ENCODE assay signal across 8 mouse cellular contexts in genomic region chr6:87335091-87335934, GRCm38 (mm10). TPM values are rescaled to one million over a fixed set of nuclear protein-coding genes. Genes with fewer than 3 reads are reported as not detected.
A peak's percentile ranks its signal among the peaks of the same experiment; 100 is the strongest.
DNase-seq lines count a peak whose midpoint lies in the region; ATAC-seq and TF ChIP-seq lines count a peak whose summit lies in the region.

Gene Antxr1, minus strand, starts transcription at chr6:87335821.

- under 1% methylated on average over 54 of the region's 54 CpGs for WGBS in embryonic facial prominence, embryonic 12.5 days

- H3K4me1 ChIP-seq in embryonic facial prominence, embryonic 12.5 days: peaks cover 29% of the 10 kb centered on the region

- peak within 1 kb of the TSS; percentile 80 for H3K4me2 ChIP-seq in embryonic facial prominence, embryonic 12.5 days (replicated peaks)
- peak within 1 kb of the TSS; percentile 91 for H3K4me2 ChIP-seq in myocyte (ENCODE audit: low read depth)

- no peaks in the 10 kb centered on the region for H3K27me3 ChIP-seq in embryonic facial prominence, embryonic 12.5 days
- peaks cover 5% of the 10 kb centered on the region for H3K27me3 ChIP-seq in myocyte (ENCODE audit: control insufficient read depth, insufficient read depth, insufficient read length)

- peak within 1 kb of the TSS; percentile 35 for H3ac ChIP-seq in myocyte (ENCODE audit: control insufficient read depth, insufficient read length)

- H3K36me3 ChIP-seq in embryonic facial prominence, embryonic 12.5 days: no peaks in the 10 kb centered on the region
- H3K36me3 ChIP-seq in myocyte (ENCODE audit: control insufficient read depth, insufficient read depth): no peaks in the 10 kb centered on the region

- H3K4me3 ChIP-seq in embryonic facial prominence, embryonic 12.5 days: peak within 1 kb of the TSS; percentile 83
- peak within 1 kb of the TSS; percentile 50 for H3K4me3 ChIP-seq in myocyte

- H3K9me3 ChIP-seq in embryonic facial prominence, embryonic 12.5 days: no peaks in the 10 kb centered on the region

- ATAC-seq in embryonic facial prominence, embryonic 12.5 days (ENCODE audit: insufficient number of reproducible peaks, insufficient read depth, low FRiP score, low TSS enrichment): peak; percentile 65; the same call in 1 of the 2 replicates

- H3K27ac ChIP-seq in embryonic facial prominence, embryonic 12.5 days: peak within 1 kb of the TSS; percentile 91

- H3K79me2 ChIP-seq in myocyte (ENCODE audit: control insufficient read depth, insufficient read depth): peaks cover 8% of the 10 kb centered on the region

- peak within 1 kb of the TSS; percentile 89 for H3K9ac ChIP-seq in embryonic facial prominence, embryonic 12.5 days

- peak; percentile 42 for TF ChIP-seq POLR2A in myocyte (IDR thresholded peaks at IDR 0.05; ENCODE audit: insufficient read length, low read depth)

- DNase-seq in 3134 (ENCODE audit: extremely low read depth, insufficient read length, low spot score) (peak; percentile 50), adipocyte (ENCODE audit: low spot score) (peak; percentile 76), liver (peak; percentile 31)
- peak; percentile 50 to 60 for DNase-seq in heart, adult 9 months (ENCODE audit: low spot score in 2 of 2)
- peak; percentile 33 for DNase-seq in kidney, adult 9 months
- DNase-seq in testis, postnatal 10 days (ENCODE audit: low spot score): peak; percentile 78

TF ChIP-seq in myocyte, 11 proteins besides CTCF, POLR2A, EP300 and RAD21:
- TF ChIP-seq MYOG (IDR thresholded peaks at IDR 0.05; ENCODE audit: control insufficient read depth in 1 of 3, insufficient read depth in 1 of 3, insufficient read length in 2 of 3, low read depth in 2 of 3) (peak in 1 of 3 experiments; percentile 1), MAX (IDR thresholded peaks at IDR 0.05; ENCODE audit: low read depth) (no peak), E2F4 (IDR thresholded peaks at IDR 0.05; ENCODE audit: insufficient read depth) (no peak), TCF3 (IDR thresholded peaks at IDR 0.05; ENCODE audit: insufficient read length, low read depth) (no peak)
TF ChIP-seq in myocyte: peak in this region for 1.

RNA-seq across cellular contexts. Expression of gene Antxr1, which starts in this region (rescaled TPM):
- 13.3 and 14.2 TPM in 2 replicates for polyA plus RNA-seq in embryonic facial prominence, embryonic 12.5 days (2016; fragmentation: Nextera tagmentation; extraction: Ambion mirVana)
- 8.6 TPM for polyA plus RNA-seq in myocyte (2012; fragmentation: generic; extraction: Trizol)

Comparison
In these comparisons a context has a peak if more than half of its experiments do, and no peak if none do; other contexts are left out.
1. Peak in every context shown above with its lines: DNase-seq, ATAC-seq, H3K4me3 ChIP-seq and H3K27ac ChIP-seq.